Mouse (Mus musculus): Measurements from ENCODE around the gene Bsdc1. TPM values are rescaled to one million over a fixed set of nuclear protein-coding genes. Genes with fewer than 3 reads are reported as not detected.
A peak's percentile ranks its signal among the peaks of the same experiment; 100 is the strongest.

Bsdc1 gene
- polyA plus RNA-seq (2015; fragmentation: Nextera tagmentation; extraction: Ambion mirVana) = 34.8 and 38.1 TPM in 2 replicates

DNA sequence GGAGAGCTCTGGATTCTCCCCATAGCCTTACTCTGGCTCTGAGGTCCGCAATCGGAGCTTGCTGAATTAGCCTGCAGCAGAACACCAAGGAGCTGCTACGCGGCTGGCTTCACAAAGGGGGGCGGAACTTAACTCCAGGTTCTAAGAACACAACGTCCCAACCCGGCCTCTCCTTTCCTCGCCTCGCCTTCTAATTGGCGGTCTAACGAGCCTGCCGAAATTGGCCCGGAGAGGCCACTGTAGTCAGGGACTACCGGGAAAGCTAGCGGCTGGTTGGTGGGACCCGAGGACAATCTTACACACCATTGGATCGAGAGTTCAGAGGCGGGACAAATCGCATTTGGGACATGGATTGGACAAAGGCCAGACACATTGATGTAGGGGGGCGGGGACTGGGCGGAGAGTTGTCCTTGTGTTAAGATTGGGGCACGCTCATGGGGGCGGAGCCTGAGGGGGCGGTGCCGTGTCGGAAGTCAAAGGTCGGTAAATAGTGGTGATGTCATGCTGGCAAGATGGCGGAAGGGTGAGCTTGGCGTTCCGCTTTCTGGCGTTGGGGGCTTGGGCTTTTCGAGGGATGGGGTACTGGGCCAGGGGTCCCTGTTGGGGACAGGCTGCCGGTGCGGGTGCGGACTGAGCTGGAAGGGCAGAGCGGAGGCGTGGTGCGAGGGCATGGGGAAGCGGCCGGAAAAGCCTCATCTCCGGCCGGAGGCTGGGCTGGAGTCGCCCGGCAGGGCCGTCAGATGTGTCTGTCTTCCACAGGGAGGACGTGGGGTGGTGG, at the start of gene Bsdc1:
Bsdc1 (plus strand) TSS at position 399 of the 778 bp plus-strand sequence.
- H3K4me2 ChIP-seq = peak within 1 kb of the TSS; percentile 90
- WGBS = under 1% methylated on average over 46 of the region's 46 CpGs
- H3K9me3 ChIP-seq = no peaks in the 10 kb centered on the region
- H3K27ac ChIP-seq (replicated peaks) = peak within 1 kb of the TSS; percentile 93
- no peaks in the 10 kb centered on the region for H3K27me3 ChIP-seq
- peak within 1 kb of the TSS; percentile 88 for H3K9ac ChIP-seq
- peaks cover 20% of the 10 kb centered on the region for H3K4me1 ChIP-seq (replicated peaks)
- H3K4me3 ChIP-seq = peak within 1 kb of the TSS; percentile 97
- ATAC-seq (ENCODE audit: low read depth) = peak; percentile 99
- H3K36me3 ChIP-seq = peaks cover 32% of the 10 kb centered on the region

- H3K9ac ChIP-seq = no peak overlapping the region
- ATAC-seq (ENCODE audit: low read depth) = no peak
- H3K4me2 ChIP-seq = no peak overlapping the region
- no peak overlapping the region for H3K4me3 ChIP-seq
- H3K4me1 ChIP-seq (replicated peaks) = no peaks in the 10 kb centered on the region
- H3K27ac ChIP-seq (replicated peaks) = no peak overlapping the region
- no peaks in the 10 kb centered on the region for H3K36me3 ChIP-seq
- no peaks in the 10 kb centered on the region for H3K27me3 ChIP-seq
- H3K9me3 ChIP-seq = no peaks in the 10 kb centered on the region
- WGBS = 94% methylated on average over 5 of the region's 5 CpGs
Measured at GRCm38 (mm10) chr4:129415892-129416291, 45.5 kb upstream of the Bsdc1 start.

- WGBS = 88% methylated on average over 5 of the region's 5 CpGs
- Histone ChIP-seq H3K4me3 (no peak overlapping the region), H3K4me2 (no peak overlapping the region), H3K9ac (no peak overlapping the region), H3K9me3 (no peaks in the 10 kb centered on the region), H3K36me3 (no peaks in the 10 kb centered on the region), H3K4me1 (replicated peaks) (no peaks in the 10 kb centered on the region), H3K27me3 (no peaks in the 10 kb centered on the region), H3K27ac (replicated peaks) (no peak overlapping the region)
- ATAC-seq (ENCODE audit: low read depth) = no peak
Measured at GRCm38 (mm10) chr4:129416478-129416877, 44.9 kb upstream of the Bsdc1 start.

DNA sequence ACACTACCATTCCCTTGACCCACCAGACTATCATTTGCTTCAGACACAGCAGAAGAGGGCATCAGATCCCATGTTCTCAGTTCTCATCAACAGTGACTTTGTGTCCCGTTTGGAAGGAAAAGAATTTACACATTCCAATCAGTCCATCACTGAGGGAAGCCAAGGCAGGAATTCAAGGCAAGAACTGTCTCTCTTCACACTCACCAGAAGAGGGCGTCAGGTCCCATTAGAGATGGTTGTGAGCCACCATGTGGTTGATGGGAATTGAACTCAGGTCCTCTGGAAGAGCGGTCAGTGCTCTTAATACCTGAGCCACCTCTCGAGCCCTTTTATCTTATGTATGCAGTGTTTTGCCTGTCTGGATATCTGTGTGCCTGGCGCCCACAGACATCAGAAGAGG, 43.1 kb upstream of the Bsdc1 start:
- Histone ChIP-seq H3K27me3 (no peaks in the 10 kb centered on the region), H3K9ac (no peak overlapping the region), H3K4me2 (no peak overlapping the region), H3K4me1 (replicated peaks) (no peaks in the 10 kb centered on the region), H3K27ac (replicated peaks) (no peak overlapping the region), H3K9me3 (no peaks in the 10 kb centered on the region), H3K36me3 (no peaks in the 10 kb centered on the region), H3K4me3 (no peak overlapping the region)
- WGBS = 83% methylated on average over 5 of the region's 5 CpGs
- no peak for ATAC-seq (ENCODE audit: low read depth)

GRCm38 (mm10) chr4:129440340-129441063, 20.9 kb upstream of the Bsdc1 start, which contains the start of gene Zbtb8b:
Gene Zbtb8b, minus strand, starts transcription at chr4:129440853.
- peaks cover 43% of the 10 kb centered on the region for H3K27me3 ChIP-seq
- no peaks in the 10 kb centered on the region for H3K9me3 ChIP-seq
- H3K4me1 ChIP-seq (replicated peaks) = peaks cover 12% of the 10 kb centered on the region; the same call in 1 of the 2 replicates
- H3K36me3 ChIP-seq = no peaks in the 10 kb centered on the region
- peak within 1 kb of the TSS; percentile 75 for H3K9ac ChIP-seq
- H3K4me2 ChIP-seq = peak within 1 kb of the TSS; percentile 71
- ATAC-seq (ENCODE audit: low read depth) = peak; percentile 99
- peak within 1 kb of the TSS; percentile 58 for H3K4me3 ChIP-seq
- 2% methylated on average over 33 of the region's 33 CpGs for WGBS
- H3K27ac ChIP-seq (replicated peaks) = no peak within 1 kb of the TSS

GRCm38 (mm10) chr4:129441145-129441544, 20.2 kb upstream of the Bsdc1 start:
- 32% methylated on average over 6 of the region's 6 CpGs for WGBS
- no peak overlapping the region for H3K4me3 ChIP-seq
- ATAC-seq (ENCODE audit: low read depth) = peak; percentile 37; the same call in 1 of the 2 replicates

DNA sequence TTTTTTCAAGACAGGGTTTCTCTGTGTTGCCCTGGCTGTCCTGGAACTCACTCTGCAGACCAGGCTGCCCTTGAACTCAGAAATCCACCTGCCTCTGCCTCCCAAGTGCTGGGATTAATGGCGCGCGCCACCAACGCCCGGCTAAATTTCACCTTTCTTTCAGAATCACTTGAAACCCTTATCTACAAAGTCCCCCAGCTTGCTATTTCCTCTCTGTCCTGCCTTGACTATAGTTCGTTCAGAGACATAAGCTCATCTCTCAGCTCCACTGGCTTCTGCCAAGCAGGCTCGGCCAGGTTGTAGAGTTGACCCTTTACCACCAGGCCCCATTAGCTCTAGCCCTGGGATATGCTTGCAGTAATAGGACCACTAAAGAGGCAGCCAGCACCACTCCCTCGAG, 14.0 kb upstream of the Bsdc1 start:
- Histone ChIP-seq H3K4me3 (no peak overlapping the region), H3K36me3 (no peaks in the 10 kb centered on the region), H3K4me2 (no peak overlapping the region), H3K9me3 (no peaks in the 10 kb centered on the region), H3K27ac (replicated peaks) (no peak overlapping the region), H3K9ac (no peak overlapping the region), H3K27me3 (peaks cover 11% of the 10 kb centered on the region), H3K4me1 (replicated peaks) (no peaks in the 10 kb centered on the region)
- no peak for ATAC-seq (ENCODE audit: low read depth)
- whole genome bisulfite sequencing = 87% methylated on average over 8 of the region's 8 CpGs

More at GRCm38 (mm10) chr4:129441145-129441544, 20.2 kb upstream of the Bsdc1 start:
- H3K27me3 ChIP-seq = peaks cover 43% of the 10 kb centered on the region
- H3K4me1 ChIP-seq (replicated peaks) = peaks cover 12% of the 10 kb centered on the region; the same call in 1 of the 2 replicates
- H3K9me3 ChIP-seq = no peaks in the 10 kb centered on the region
- peak overlapping the region; percentile 71 for H3K4me2 ChIP-seq
- H3K27ac ChIP-seq (replicated peaks) = no peak overlapping the region
- H3K9ac ChIP-seq = no peak overlapping the region
- H3K36me3 ChIP-seq = no peaks in the 10 kb centered on the region

DNA sequence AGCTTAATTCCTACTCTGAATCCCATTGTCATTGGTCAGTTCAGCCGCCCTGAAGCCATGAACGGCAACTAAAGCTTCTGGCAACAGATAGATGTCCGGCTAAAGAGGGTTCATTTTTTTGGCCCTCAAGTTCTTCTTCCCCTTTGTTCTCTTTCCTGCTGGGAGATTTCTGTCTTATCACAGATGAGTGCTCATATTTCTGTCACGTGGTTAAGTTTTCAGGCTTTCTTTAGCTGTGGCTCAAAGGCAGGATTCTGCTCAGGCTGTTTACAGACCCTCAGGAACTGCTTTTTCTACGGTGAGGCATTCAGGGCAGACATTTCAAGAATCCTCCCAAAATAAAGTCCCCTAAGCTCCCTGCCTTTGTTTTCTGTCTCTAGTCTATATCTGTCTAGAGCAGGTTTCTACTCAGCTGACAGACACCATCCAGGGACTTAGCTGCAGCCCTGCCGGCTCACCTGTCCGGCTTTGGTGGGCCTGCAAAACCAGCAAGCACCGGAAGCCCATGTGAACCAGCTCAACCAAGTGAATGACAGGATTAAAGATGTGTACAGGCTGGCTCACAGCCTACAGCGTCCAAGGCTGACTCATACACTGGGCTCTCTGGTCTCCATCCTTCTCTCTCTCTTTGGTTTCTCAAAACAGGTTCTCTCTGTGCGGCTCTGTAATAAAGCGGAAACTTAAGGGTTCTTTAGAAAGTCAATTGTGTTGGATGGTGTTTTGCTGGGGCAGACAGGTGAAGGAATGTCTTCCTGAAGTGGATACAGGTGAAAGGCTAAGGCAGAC, 13.4 kb upstream of the Bsdc1 start:
- Histone ChIP-seq H3K36me3 (no peaks in the 10 kb centered on the region), H3K4me1 (replicated peaks) (no peaks in the 10 kb centered on the region), H3K4me2 (no peak overlapping the region), H3K27me3 (peaks cover 4% of the 10 kb centered on the region), H3K4me3 (no peak overlapping the region), H3K9ac (no peak overlapping the region), H3K9me3 (no peaks in the 10 kb centered on the region), H3K27ac (replicated peaks) (no peak overlapping the region)
- ATAC-seq (ENCODE audit: low read depth) = no peak
- WGBS = 87% methylated on average over 11 of the region's 11 CpGs

DNA sequence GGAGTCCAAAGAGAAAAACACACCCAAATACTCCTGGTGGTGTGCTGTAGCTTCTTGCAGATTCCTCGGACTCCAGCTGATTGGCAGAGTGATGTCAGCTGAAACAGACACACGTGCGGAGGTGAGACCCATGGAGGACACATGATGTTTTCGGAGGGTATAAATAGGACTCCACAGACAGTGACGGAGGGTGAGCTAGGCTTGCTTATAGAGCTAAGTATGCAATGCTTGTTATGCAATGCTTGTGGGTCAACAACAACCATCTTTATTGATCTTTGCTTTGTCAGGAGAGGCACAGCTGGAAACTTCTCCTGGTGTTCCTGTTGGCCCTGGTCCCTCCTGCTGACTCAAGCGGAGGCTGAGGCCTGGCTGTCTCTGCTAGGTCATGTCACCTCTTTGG, 12.7 kb upstream of the Bsdc1 start:
- WGBS = 85% methylated on average over 6 of the region's 6 CpGs
- no peak overlapping the region for H3K9ac ChIP-seq
- no peak overlapping the region for H3K4me3 ChIP-seq
- ATAC-seq (ENCODE audit: low read depth) = no peak
- no peak overlapping the region for H3K4me2 ChIP-seq
- H3K4me1 ChIP-seq (replicated peaks) = no peaks in the 10 kb centered on the region
- H3K27me3 ChIP-seq = no peaks in the 10 kb centered on the region
- H3K9me3 ChIP-seq = no peaks in the 10 kb centered on the region
- H3K27ac ChIP-seq (replicated peaks) = no peak overlapping the region
- H3K36me3 ChIP-seq = no peaks in the 10 kb centered on the region

- no peaks in the 10 kb centered on the region for H3K9me3 ChIP-seq
- no peaks in the 10 kb centered on the region for H3K4me1 ChIP-seq (replicated peaks)
- no peak overlapping the region for H3K4me2 ChIP-seq
- no peak overlapping the region for H3K4me3 ChIP-seq
- ATAC-seq (ENCODE audit: low read depth) = no peak
- WGBS = 74% methylated on average over 2 of the region's 2 CpGs
- H3K36me3 ChIP-seq = no peaks in the 10 kb centered on the region
- no peak overlapping the region for H3K9ac ChIP-seq
- H3K27ac ChIP-seq (replicated peaks) = no peak overlapping the region
- no peaks in the 10 kb centered on the region for H3K27me3 ChIP-seq
Measured at GRCm38 (mm10) chr4:129450851-129451250, 10.5 kb upstream of the Bsdc1 start.

DNA sequence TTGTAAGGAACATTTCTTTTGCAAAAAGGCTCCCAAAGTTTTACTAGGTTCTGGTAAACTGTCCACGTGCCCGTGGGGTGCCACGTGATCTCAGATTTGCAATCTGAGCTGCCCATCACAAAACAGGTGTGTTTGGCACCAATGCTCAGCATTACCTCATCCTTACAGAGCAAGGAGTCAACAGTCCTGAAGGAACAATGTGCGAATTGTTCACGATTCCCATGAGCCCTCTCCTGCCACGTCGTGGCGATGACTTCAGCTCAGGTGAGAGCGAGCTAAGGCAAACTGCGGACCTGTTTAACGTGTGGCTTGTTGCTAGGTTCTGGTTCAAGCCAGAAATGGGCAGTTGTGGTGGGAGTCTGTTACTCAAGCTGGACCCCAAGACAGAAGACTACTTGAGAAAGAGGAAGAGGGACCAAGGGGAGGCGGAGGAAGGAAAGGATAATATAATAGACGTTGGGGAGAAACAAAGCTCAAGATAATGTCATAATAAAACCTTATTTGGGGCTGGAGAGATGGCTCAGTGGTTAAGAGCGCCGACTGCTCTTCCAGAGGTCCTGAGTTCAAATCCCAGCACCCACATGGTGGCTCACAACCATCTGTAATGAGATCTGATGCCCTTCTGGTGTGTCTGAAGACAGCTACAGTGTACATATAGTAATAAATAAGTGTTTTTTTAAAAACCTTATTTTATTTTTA, 9.8 kb upstream of the Bsdc1 start:
- H3K9me3 ChIP-seq = no peaks in the 10 kb centered on the region
- H3K36me3 ChIP-seq = no peaks in the 10 kb centered on the region
- WGBS = 87% methylated on average over 15 of the region's 15 CpGs
- ATAC-seq (ENCODE audit: low read depth) = no peak
- H3K4me1 ChIP-seq (replicated peaks) = no peaks in the 10 kb centered on the region
- H3K4me3 ChIP-seq = no peak overlapping the region
- no peak overlapping the region for H3K4me2 ChIP-seq
- no peak overlapping the region for H3K9ac ChIP-seq
- H3K27ac ChIP-seq (replicated peaks) = no peak overlapping the region
- H3K27me3 ChIP-seq = no peaks in the 10 kb centered on the region

All from neural tube, embryonic 13.5 days (tissue).